Mouse (Mus musculus): Measurements from ENCODE around the gene Akap13. TPM values are rescaled to one million over a fixed set of nuclear protein-coding genes. Genes with fewer than 3 reads are reported as not detected.
A peak's percentile ranks its signal among the peaks of the same experiment; 100 is the strongest.

The Akap13 gene
- polyA plus RNA-seq, 1 experiment, result 51.8 TPM

DNA sequence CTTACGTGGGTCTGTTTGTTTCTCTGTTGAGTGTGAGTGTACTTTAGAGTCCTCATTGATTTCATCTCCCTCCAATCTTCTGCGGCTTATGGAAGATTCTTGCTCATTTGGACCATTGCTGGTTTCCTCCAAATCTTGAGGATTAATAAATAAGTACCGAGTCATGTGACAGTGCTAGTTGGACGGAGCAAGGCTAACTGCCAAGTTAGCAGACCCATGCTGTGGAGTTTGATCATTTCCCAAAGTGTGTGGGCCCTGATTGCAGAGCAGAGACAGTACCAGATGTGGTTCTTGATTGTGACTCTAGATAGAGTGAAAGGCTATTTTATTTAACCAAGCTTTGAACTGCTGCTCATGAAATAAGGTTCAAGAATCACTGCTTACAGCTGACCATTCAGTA lies 73.4 kb downstream of the Akap13 start:
- Histone ChIP-seq H3K4me1 (ENCODE audit: control insufficient read depth, insufficient read depth, low read length) (peaks cover 11% of the 10 kb centered on the region), H3K27ac (ENCODE audit: insufficient read depth, low read length) (no peak overlapping the region), H3K4me3 (ENCODE audit: insufficient read depth, low read length) (no peak overlapping the region)
- TF ChIP-seq CTCF (IDR thresholded peaks at IDR 0.05; ENCODE audit: borderline replicate concordance, insufficient read depth, low read length) (no peak), POLR2A (IDR thresholded peaks at IDR 0.05; ENCODE audit: low read depth, low read length) (no peak)

DNA sequence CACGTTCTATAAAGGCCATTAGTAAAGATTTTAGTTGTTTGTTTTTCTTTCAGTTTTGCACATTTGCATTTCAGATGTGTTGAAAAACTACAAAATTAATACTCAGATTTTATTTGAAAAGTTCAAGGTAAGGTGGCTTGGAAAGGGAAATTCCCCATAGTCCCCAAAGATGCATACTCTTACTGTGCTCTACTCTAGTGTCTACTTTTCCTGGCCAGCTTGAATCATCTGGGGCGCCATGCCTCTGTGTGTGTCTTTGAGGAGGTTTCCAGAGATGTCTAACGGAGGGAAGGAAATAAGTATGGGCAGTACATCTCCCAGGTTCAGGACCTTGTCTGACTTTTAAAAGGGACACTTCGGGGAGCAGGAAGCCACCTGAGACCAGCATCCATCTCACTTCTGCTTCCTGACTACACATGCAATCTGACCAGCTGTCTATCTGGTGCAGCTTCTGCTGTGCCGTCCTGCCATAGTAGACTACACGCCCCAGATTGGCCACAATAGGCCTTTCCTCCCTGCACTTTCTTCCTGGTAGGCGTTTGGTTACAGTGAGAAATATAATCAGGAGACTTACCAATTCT lies 74.6 kb downstream of the Akap13 start:
- H3K4me3 ChIP-seq (ENCODE audit: insufficient read depth, low read length), result no peak overlapping the region
- no peak for TF ChIP-seq POLR2A (IDR thresholded peaks at IDR 0.05; ENCODE audit: low read depth, low read length)
- no peak for TF ChIP-seq CTCF (IDR thresholded peaks at IDR 0.05; ENCODE audit: borderline replicate concordance, insufficient read depth, low read length)
- H3K27ac ChIP-seq (ENCODE audit: insufficient read depth, low read length), result no peak overlapping the region
- peaks cover 9% of the 10 kb centered on the region for H3K4me1 ChIP-seq (ENCODE audit: control insufficient read depth, insufficient read depth, low read length)

DNA sequence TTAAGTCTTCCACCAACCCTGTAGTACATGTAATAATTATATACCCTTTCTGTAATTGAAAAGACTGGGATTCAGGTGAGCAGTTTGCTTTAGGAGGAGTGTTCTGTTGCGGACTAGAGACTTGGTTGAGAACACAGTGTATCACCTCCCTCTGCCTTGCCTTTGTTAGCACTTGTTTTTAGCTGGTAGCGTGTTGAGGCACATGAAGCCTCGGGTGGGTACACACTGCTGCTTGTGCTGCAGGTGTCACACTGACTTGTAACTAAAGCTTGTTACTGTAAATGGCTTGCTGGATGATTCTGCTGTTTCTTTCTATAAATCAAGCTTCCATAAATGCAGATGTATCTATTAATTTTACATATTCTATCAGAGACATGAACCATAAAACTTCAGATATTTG lies 75.3 kb downstream of the Akap13 start:
- H3K4me1 ChIP-seq (ENCODE audit: control insufficient read depth, insufficient read depth, low read length), result peaks cover 8% of the 10 kb centered on the region
- TF ChIP-seq POLR2A (IDR thresholded peaks at IDR 0.05; ENCODE audit: low read depth, low read length), result no peak
- TF ChIP-seq CTCF (IDR thresholded peaks at IDR 0.05; ENCODE audit: borderline replicate concordance, insufficient read depth, low read length), result no peak
- H3K4me3 ChIP-seq (ENCODE audit: insufficient read depth, low read length), result no peak overlapping the region
- no peak overlapping the region for H3K27ac ChIP-seq (ENCODE audit: insufficient read depth, low read length)

DNA sequence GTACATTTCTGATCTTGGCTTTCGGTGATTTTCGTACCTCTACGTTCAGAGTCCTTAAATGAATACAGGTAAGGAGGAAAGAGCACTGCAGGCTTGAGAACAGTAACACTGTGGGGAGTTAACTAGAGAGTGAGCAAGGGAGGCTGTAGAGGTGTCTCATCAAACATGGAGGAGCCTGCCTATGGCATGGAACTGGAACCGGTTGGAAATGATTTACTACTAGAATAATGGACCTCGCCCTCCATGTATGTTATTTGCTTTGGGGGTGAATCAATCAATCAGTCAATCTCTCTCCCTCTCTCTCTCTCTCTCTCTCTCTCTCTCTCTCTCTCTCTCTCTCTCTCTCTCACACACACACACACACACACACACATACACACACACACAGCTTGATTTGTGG lies 77.7 kb downstream of the Akap13 start:
- no peak overlapping the region for H3K27ac ChIP-seq (ENCODE audit: insufficient read depth, low read length)
- no peak overlapping the region for H3K4me3 ChIP-seq (ENCODE audit: insufficient read depth, low read length)
- TF ChIP-seq POLR2A (IDR thresholded peaks at IDR 0.05; ENCODE audit: low read depth, low read length), result no peak
- TF ChIP-seq CTCF (IDR thresholded peaks at IDR 0.05; ENCODE audit: borderline replicate concordance, insufficient read depth, low read length), result no peak
- no peaks in the 10 kb centered on the region; the same call in 1 of the 2 replicates for H3K4me1 ChIP-seq (ENCODE audit: control insufficient read depth, insufficient read depth, low read length)

DNA sequence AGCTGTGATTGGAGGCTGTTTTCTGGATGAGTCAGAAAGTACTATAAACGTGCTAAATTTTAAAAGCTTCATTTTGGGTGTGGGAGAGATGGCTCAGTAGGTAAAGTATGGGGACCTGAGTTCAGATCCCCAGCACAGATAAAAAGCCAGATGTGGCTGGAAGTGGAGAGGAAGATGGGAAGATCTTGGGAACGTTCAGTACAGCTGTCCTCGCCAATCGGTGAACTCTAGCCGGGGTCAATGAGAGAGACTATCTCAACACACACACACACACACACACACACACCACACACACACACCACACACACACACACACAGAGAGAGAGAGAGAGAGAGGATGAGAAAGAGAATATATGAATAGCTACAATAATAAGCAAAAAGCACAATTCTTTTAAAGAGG lies 81.0 kb downstream of the Akap13 start:
- Histone ChIP-seq H3K27ac (ENCODE audit: insufficient read depth, low read length) (no peak overlapping the region), H3K4me3 (ENCODE audit: insufficient read depth, low read length) (no peak overlapping the region), H3K4me1 (ENCODE audit: control insufficient read depth, insufficient read depth, low read length) (no peaks in the 10 kb centered on the region)
- TF ChIP-seq CTCF (IDR thresholded peaks at IDR 0.05; ENCODE audit: borderline replicate concordance, insufficient read depth, low read length) (no peak), POLR2A (IDR thresholded peaks at IDR 0.05; ENCODE audit: low read depth, low read length) (no peak)

GRCm38 (mm10) chr7:75537567-75537966 lies 82.2 kb downstream of the Akap13 start:
- Histone ChIP-seq H3K27ac (ENCODE audit: insufficient read depth, low read length) (no peak overlapping the region), H3K4me1 (ENCODE audit: control insufficient read depth, insufficient read depth, low read length) (no peaks in the 10 kb centered on the region), H3K4me3 (ENCODE audit: insufficient read depth, low read length) (no peak overlapping the region)
- TF ChIP-seq CTCF (IDR thresholded peaks at IDR 0.05; ENCODE audit: borderline replicate concordance, insufficient read depth, low read length), result no peak
- no peak for TF ChIP-seq POLR2A (IDR thresholded peaks at IDR 0.05; ENCODE audit: low read depth, low read length)

DNA sequence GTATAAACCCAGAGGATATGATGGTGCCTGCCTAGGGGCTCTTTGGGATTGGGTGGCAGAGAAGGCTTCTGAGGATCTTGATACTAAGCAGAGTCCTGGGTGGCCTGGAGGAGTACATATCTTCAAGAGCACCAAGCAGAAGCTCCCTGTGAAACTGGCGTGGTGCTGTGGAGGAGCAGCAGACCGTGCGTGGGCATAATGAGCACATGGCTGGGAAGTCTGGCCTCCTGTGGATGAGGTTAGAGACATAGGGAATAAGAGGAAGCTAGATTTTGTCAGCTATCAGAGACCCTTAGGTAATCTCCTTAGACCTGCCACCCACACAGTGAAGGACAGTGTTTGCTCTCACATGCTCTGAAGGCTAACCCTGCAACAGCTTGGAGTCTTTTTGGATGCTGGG lies 83.2 kb downstream of the Akap13 start:
- TF ChIP-seq POLR2A (IDR thresholded peaks at IDR 0.05; ENCODE audit: low read depth, low read length) (no peak), CTCF (IDR thresholded peaks at IDR 0.05; ENCODE audit: borderline replicate concordance, insufficient read depth, low read length) (no peak)
- no peaks in the 10 kb centered on the region for H3K4me1 ChIP-seq (ENCODE audit: control insufficient read depth, insufficient read depth, low read length)
- H3K4me3 ChIP-seq (ENCODE audit: insufficient read depth, low read length), result no peak overlapping the region
- no peak overlapping the region for H3K27ac ChIP-seq (ENCODE audit: insufficient read depth, low read length)

DNA sequence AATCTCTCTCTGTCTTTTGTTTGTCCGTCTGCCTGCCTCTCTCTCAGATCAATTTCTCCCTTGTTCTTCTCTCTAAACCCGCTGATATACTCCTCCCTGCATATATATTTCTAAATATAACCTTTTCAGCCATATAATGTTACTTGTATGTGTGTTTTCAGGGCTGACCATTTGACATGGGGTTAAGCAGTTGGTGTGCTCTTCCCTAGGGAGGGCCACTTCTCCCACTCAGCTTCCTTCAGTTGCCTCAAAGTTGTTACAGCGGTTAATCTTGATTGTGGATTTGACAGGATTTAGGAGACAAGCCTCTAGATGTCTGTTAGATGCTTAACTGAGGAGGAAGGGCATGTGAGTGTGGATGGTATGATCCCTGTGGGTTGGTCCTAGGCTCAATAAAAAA lies 83.8 kb downstream of the Akap13 start:
- H3K27ac ChIP-seq (ENCODE audit: insufficient read depth, low read length), result no peak overlapping the region
- H3K4me3 ChIP-seq (ENCODE audit: insufficient read depth, low read length), result no peak overlapping the region
- no peak for TF ChIP-seq CTCF (IDR thresholded peaks at IDR 0.05; ENCODE audit: borderline replicate concordance, insufficient read depth, low read length)
- H3K4me1 ChIP-seq (ENCODE audit: control insufficient read depth, insufficient read depth, low read length), result no peaks in the 10 kb centered on the region

DNA sequence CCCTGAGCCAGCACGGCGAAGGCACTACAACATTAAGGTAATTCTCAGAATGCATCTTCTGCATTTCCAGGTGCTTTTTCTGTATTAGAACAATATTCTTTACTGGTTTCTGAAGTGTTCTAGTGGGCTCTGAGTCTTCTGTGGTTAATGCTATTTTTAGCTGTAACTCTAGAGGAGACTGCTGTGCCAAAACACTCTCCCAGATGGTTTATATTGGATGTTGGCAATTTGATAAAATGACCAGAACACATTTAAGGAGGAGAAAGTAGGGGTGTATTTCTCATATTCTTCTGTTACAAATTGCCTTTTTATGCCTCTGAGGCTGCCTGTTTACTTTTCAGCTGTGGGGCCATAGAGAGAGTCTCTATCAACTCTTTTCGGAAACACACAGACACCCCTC lies 94.5 kb downstream of the Akap13 start:
- Histone ChIP-seq H3K4me1 (ENCODE audit: control insufficient read depth, insufficient read depth, low read length) (peaks cover 5% of the 10 kb centered on the region; the same call in 1 of the 2 replicates), H3K4me3 (ENCODE audit: insufficient read depth, low read length) (no peak overlapping the region), H3K27ac (ENCODE audit: insufficient read depth, low read length) (peak overlapping the region; percentile 47)
- TF ChIP-seq CTCF (IDR thresholded peaks at IDR 0.05; ENCODE audit: borderline replicate concordance, insufficient read depth, low read length) (no peak), POLR2A (IDR thresholded peaks at IDR 0.05; ENCODE audit: low read depth, low read length) (no peak)

DNA sequence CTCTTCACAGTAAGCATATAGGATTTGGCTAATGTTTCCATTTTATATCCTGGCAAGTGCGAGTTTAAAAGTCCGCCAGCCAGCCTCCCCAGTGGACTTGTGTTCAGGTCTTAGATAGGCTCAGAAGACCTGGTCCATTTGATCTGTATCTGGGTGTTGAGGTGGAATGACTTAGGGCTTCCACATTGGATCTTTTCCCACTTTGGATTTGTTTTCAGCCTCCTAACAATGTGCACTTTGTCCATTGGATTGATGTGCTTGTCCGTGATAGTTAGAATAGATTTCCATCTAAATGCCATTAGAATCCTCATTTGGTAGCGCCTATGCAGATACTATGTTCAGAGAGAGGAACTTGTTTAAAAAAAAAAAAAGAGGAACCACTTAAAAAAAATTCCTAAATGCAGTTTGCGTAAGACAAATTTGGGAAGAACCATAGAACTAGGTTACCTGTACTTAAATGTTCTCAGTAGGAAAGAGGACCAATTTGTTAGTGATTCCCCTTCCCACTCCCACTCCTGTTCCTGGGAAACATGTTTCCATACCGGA lies 95.5 kb downstream of the Akap13 start:
- Histone ChIP-seq H3K27ac (ENCODE audit: insufficient read depth, low read length) (no peak overlapping the region), H3K4me1 (ENCODE audit: control insufficient read depth, insufficient read depth, low read length) (peaks cover 5% of the 10 kb centered on the region; the same call in 1 of the 2 replicates), H3K4me3 (ENCODE audit: insufficient read depth, low read length) (no peak overlapping the region)
- TF ChIP-seq POLR2A (IDR thresholded peaks at IDR 0.05; ENCODE audit: low read depth, low read length) (no peak), CTCF (IDR thresholded peaks at IDR 0.05; ENCODE audit: borderline replicate concordance, insufficient read depth, low read length) (no peak)
